Mouse (Mus musculus): ENCODE data around the gene Pnma1. TPM values are rescaled to one million over a fixed set of nuclear protein-coding genes. Genes with fewer than 3 reads are reported as not detected.

Pnma1 gene
- polyA plus RNA-seq, 1 experiment: 3.0 TPM

DNA sequence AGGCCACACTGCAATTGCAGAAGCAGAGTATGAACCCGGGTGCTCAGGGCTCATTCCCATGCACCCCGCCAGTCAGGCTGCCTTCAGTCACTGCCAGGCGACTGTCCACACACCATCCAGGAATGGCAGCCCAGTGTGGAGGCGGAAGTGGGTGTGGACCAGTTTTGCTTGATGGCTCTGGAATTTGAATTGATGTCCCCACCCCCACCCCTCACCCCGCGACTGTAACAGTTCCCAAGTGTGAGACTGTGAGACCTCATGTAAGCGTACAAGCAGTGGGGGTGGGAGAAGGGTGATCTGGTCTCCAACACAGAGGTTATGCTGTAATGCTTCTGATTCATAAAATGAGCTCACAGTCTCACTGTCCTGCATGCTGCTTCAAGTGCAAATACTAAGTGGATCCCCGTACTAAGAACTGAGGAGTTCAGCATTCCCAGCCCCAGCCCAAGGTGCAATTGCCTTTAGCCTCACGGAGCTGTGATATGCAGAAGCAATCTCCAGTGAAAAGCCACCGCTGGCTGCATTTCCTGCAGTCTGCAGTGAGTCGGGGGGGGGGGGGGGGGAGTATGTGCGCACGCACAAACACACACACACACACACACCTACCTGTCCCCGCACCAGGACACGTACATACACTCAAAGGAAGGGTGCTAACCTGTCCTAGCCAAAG, 42.0 kb upstream of the Pnma1 start:
- no peak overlapping the region for H3K27ac ChIP-seq (ENCODE audit: insufficient read depth, low read length)
- peaks cover 17% of the 10 kb centered on the region for H3K4me1 ChIP-seq (ENCODE audit: control insufficient read depth, insufficient read depth, low read length)
- no peak overlapping the region for H3K4me3 ChIP-seq (ENCODE audit: insufficient read depth, low read length)
- TF ChIP-seq CTCF (IDR thresholded peaks at IDR 0.05; ENCODE audit: extremely low read depth, insufficient read depth, low read length) (no peak), POLR2A (IDR thresholded peaks at IDR 0.05; ENCODE audit: extremely low read depth, insufficient read depth, low read length) (no peak)

DNA sequence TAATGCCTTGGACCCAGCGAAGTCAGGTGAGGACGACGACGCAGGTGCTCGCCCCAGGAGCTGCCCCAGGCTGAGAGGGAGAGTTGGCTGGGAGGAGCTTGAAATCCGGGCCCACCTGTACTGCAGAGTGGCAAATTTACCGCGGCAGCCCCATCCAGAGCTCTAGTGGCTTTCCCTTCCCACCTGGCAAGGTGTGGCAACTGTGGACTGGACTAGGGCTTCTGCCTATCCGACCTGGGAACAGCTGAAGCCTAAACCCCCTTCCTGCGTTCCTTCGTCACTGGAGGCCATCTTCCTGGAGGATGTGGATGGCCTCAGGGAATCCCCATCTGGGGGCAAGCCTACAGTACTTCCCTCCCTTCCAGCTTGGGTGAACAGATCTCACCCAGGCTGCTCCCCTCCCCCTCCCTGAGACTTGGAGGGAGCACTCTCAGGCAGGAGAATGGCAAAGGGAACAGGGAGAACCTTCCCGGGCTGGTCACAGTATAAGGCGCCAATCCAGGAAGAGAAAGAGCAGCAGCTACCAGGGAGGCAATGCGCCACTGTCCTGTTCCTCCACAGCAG, 40.7 kb upstream of the Pnma1 start:
- no peak for TF ChIP-seq POLR2A (IDR thresholded peaks at IDR 0.05; ENCODE audit: extremely low read depth, insufficient read depth, low read length)
- TF ChIP-seq CTCF (IDR thresholded peaks at IDR 0.05; ENCODE audit: extremely low read depth, insufficient read depth, low read length): no peak
- Histone ChIP-seq H3K4me3 (ENCODE audit: insufficient read depth, low read length) (no peak overlapping the region), H3K4me1 (ENCODE audit: control insufficient read depth, insufficient read depth, low read length) (peaks cover 17% of the 10 kb centered on the region), H3K27ac (ENCODE audit: insufficient read depth, low read length) (no peak overlapping the region)

DNA sequence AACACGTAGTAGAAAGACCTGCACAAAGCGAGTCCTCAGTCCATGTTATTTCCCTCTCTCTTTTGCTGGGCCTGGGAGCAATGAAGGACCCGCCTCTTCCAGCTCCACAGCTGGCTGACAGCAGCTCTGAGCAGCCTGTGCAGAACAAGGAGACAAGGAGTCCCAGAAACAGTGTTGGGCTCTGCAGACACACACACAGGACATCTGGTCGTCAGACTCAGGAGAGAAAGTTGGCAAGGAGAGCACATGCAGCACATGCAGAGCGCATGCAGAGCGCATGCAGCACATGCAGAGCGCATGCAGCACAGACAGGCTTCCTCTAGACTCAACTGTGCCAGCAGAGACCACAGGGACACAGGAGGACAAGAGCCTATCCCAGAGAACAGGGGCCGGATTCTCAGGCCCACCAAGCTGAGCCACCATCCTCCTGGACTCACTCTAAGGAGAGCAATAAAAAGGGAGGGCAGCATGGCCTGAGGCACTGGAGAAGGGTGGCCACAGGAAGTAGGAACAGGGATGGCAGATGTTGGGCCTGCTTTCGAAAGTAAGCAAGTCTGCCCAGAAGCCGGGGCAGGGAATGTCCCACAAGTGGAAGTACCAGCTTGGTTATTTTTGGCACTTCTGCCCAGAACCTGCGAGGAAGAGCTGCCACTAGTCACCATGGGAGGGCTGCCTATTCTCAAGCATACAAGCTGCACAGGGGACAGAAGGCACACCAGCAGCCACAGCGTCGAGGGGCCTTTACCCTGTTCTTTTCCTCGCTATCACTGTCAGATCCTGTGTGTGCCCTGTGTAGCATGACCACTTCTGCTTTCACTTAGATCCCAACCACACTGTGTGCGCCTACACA, 39.7 kb upstream of the Pnma1 start:
- H3K4me3 ChIP-seq (ENCODE audit: insufficient read depth, low read length): no peak overlapping the region
- peak overlapping the region; percentile 36; the same call in 1 of the 2 replicates for H3K27ac ChIP-seq (ENCODE audit: insufficient read depth, low read length)
- TF ChIP-seq CTCF (IDR thresholded peaks at IDR 0.05; ENCODE audit: extremely low read depth, insufficient read depth, low read length) (no peak), POLR2A (IDR thresholded peaks at IDR 0.05; ENCODE audit: extremely low read depth, insufficient read depth, low read length) (no peak)
- H3K4me1 ChIP-seq (ENCODE audit: control insufficient read depth, insufficient read depth, low read length): peaks cover 17% of the 10 kb centered on the region

DNA sequence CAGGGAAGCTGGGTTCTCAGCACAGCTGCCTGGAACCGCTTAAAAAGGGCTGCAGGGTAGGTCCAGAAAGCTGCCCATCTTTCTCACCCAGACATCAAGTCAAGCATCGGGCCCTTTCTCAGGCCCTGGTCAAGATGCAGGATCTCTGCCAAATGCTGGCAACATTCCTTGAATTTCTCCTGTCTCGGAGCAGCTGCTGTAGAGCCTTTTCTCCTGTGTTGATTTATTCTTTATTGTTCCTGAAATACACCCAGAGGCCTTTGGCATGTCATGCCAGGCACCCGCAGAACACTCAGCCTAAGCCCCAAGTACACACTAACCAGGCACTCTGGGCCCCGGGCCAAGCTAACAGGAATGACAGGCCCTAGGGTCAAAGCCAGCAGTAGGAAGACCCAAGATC, 38.7 kb upstream of the Pnma1 start:
- no peak for TF ChIP-seq CTCF (IDR thresholded peaks at IDR 0.05; ENCODE audit: extremely low read depth, insufficient read depth, low read length)
- TF ChIP-seq POLR2A (IDR thresholded peaks at IDR 0.05; ENCODE audit: extremely low read depth, insufficient read depth, low read length): no peak
- Histone ChIP-seq H3K4me3 (ENCODE audit: insufficient read depth, low read length) (no peak overlapping the region), H3K27ac (ENCODE audit: insufficient read depth, low read length) (no peak overlapping the region), H3K4me1 (ENCODE audit: control insufficient read depth, insufficient read depth, low read length) (peaks cover 17% of the 10 kb centered on the region)

DNA sequence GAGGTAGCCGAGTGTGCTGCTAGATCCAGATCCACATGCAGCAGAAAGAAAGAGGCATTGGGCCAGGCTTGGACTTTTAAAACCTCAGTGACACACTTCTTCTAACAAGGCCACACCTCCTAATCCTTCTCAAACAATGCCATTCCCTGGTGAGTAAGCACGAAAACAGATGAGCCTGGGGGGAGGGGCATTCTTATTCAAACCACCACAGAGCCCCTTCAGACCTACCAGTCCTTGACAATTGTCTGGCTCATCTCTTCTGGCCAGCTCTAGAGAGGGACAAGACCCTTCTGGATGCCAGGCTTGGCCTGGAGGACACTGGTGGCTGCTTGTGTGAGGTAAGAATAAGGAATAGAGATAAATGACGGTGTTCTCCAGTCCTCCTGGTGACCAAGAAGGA, 38.2 kb upstream of the Pnma1 start:
- TF ChIP-seq CTCF (IDR thresholded peaks at IDR 0.05; ENCODE audit: extremely low read depth, insufficient read depth, low read length) (no peak), POLR2A (IDR thresholded peaks at IDR 0.05; ENCODE audit: extremely low read depth, insufficient read depth, low read length) (no peak)
- Histone ChIP-seq H3K4me1 (ENCODE audit: control insufficient read depth, insufficient read depth, low read length) (peaks cover 17% of the 10 kb centered on the region), H3K4me3 (ENCODE audit: insufficient read depth, low read length) (no peak overlapping the region), H3K27ac (ENCODE audit: insufficient read depth, low read length) (no peak overlapping the region)

DNA sequence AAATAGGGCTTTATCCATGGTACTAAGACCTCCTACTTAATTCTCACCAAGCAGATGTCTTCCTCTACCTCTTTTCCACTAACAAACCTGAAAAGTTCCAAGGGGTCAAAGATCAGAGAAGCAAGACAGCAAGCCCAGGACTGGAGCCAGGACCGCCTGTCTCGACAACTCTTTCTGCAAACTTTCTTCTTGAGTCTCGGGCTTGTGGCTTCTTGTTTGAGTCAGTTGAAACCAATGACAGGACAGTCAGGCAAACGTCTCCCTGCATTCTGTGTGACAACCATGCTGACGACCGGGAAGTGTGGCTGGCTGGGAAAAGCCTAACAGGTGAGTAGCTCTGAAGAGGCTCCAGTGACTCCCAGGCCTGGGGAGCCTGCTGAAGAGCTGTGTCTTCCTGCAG, 37.3 kb upstream of the Pnma1 start:
- Histone ChIP-seq H3K4me3 (ENCODE audit: insufficient read depth, low read length) (no peak overlapping the region), H3K27ac (ENCODE audit: insufficient read depth, low read length) (no peak overlapping the region), H3K4me1 (ENCODE audit: control insufficient read depth, insufficient read depth, low read length) (peaks cover 16% of the 10 kb centered on the region)
- TF ChIP-seq CTCF (IDR thresholded peaks at IDR 0.05; ENCODE audit: extremely low read depth, insufficient read depth, low read length) (no peak), POLR2A (IDR thresholded peaks at IDR 0.05; ENCODE audit: extremely low read depth, insufficient read depth, low read length) (no peak)

DNA sequence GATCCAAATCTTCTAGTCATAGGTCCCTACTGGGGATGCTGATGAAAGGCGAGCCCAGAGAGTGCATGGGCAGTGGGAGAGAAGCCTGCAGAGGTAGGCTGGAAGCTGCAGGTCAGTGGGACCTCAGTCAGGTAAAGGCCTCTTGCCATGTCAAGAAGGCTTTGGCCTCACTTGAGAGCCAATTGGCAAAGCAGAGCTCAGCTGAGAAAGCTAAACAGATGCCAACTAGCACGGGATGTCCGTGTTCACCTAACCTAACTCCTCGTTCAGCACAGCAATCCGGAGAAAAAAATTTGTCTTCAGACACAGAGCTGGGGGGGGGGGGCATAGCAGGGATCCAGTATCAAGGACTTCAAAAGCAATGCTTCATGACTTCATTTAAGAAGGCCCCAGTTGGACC, 36.7 kb upstream of the Pnma1 start:
- H3K4me3 ChIP-seq (ENCODE audit: insufficient read depth, low read length): no peak overlapping the region
- TF ChIP-seq CTCF (IDR thresholded peaks at IDR 0.05; ENCODE audit: extremely low read depth, insufficient read depth, low read length) (no peak), POLR2A (IDR thresholded peaks at IDR 0.05; ENCODE audit: extremely low read depth, insufficient read depth, low read length) (no peak)
- H3K4me1 ChIP-seq (ENCODE audit: control insufficient read depth, insufficient read depth, low read length): peaks cover 15% of the 10 kb centered on the region
- no peak overlapping the region for H3K27ac ChIP-seq (ENCODE audit: insufficient read depth, low read length)

DNA sequence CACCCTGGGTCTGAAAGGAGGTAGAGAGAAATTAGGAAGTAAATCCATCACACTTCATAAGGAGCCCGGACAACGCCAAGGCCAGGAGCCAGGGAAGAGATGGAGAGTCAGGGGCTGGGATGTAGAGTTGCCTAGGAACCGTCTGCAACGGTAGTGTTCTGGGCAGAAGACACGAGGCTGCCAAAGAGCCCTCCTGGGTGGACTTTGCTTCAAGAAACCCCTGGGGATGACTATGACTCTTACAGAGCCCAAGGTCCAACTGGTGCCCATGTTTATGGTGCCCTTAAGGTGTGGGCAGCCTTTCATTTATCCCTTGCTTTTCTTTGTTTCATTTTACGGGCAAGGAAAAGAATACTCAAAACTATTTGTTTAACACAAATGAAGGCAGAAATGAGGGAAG, 33.7 kb upstream of the Pnma1 start:
- Histone ChIP-seq H3K4me3 (ENCODE audit: insufficient read depth, low read length) (no peak overlapping the region), H3K4me1 (ENCODE audit: control insufficient read depth, insufficient read depth, low read length) (peaks cover 3% of the 10 kb centered on the region; the same call in 1 of the 2 replicates), H3K27ac (ENCODE audit: insufficient read depth, low read length) (no peak overlapping the region)
- TF ChIP-seq POLR2A (IDR thresholded peaks at IDR 0.05; ENCODE audit: extremely low read depth, insufficient read depth, low read length): no peak
- no peak for TF ChIP-seq CTCF (IDR thresholded peaks at IDR 0.05; ENCODE audit: extremely low read depth, insufficient read depth, low read length)

DNA sequence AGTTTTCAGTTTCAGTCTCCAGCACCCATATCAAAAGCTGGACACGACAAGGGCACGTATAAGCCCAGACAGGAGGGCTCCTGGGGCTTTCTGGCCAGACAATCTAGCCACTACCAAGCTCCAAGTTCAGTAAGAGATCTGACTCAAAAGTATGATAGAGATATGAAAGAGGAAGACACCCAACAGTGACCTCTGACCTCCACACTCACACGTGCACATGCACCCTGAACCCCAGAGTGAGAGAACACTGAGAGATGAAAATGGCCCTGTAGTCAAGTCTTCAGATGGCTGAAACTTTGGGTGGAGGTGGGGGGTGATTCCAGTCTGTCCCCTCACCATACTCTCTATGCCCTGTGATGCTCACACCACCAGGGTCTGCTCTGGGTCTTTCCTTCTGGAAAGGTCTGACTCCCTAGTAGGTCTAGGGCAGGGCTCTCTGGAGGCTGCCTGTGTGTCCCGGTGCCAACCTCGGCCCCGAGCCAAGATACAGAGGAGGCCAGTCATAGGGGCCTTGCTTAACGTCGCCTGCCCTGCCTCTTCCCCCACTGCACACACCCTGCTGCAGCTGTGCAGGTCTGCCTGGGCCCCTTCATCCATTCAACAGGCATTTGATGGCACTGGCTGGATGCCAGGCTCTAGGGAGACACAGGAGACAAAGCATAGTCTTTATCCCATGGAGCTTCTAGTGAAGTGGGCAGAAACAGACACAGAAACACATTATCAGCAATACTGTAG, 32.6 kb upstream of the Pnma1 start:
- H3K4me3 ChIP-seq (ENCODE audit: insufficient read depth, low read length): no peak overlapping the region
- peaks cover 5% of the 10 kb centered on the region; the same call in 1 of the 2 replicates for H3K4me1 ChIP-seq (ENCODE audit: control insufficient read depth, insufficient read depth, low read length)
- no peak overlapping the region for H3K27ac ChIP-seq (ENCODE audit: insufficient read depth, low read length)
- TF ChIP-seq POLR2A (IDR thresholded peaks at IDR 0.05; ENCODE audit: extremely low read depth, insufficient read depth, low read length) (no peak), CTCF (IDR thresholded peaks at IDR 0.05; ENCODE audit: extremely low read depth, insufficient read depth, low read length) (no peak)

Measured in cortical plate, adult 2 months (tissue).